Mouse (Mus musculus): ENCODE data around the gene Gatd1.
"Not testable (repeated sequence)": the region's sequence is repeated elsewhere in the genome, so short reads cannot be mapped to it uniquely, and the experiment has no call there.

Gatd1 gene

DNA sequence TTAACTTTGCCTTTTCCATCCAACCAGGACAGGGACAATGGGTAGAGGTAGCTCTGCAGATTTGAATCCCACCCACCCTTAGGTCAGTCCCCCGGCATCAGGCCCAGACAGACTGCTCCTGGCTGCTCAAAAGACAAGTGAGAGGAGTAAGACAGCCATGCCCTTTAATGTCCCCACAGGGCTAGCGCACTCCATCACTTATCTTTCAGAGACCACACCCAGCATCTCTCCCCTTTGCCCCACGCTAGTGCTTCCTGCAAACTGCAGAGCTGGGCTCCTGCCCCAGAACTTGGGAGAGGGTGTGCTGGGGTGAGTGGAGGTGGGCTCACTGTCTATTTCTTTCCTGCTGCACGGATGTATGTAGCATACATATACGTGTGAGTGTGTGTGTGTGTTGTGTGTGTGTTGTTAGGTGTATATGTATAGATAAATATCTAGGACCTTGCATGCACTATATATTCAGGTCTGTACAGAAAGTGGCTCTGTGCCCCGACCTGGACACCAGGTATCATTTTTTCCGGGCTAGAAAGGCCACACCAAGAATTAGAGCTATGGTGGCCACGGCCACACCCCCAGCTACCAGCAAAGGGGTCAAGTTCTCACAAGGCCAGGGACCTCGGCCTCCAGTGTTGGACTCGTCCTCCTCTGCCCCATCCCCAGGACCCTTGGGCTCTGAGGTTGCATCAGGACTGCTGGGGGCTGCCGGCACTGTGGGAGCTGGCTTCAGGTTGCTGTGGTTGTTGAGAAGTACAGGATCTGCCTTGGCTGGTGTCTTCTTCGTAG lies 13.2 kb upstream of the Gatd1 start:
- DNase-seq (ENCODE audit: low spot score), result no peak

DNA sequence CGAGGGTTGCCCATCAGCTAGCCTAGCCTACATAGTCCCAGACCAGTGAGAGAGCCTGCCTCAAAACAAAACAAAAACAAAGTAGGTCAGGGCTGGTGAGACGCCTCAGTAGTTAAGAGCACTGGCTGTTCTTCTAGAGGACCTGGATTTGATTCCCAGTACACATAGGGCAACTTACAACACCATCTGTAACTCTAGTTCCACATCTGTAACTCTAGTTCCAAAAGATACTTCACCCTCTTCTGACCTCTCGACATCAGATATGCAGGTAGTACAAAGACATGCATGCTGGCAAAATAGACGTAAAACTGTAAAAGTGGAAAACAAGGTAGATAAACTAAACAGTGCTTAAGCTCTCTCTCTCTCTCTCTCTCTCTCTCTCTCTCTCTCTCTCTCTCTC lies 9.9 kb upstream of the Gatd1 start:
- no peak for DNase-seq (ENCODE audit: low spot score)

DNA sequence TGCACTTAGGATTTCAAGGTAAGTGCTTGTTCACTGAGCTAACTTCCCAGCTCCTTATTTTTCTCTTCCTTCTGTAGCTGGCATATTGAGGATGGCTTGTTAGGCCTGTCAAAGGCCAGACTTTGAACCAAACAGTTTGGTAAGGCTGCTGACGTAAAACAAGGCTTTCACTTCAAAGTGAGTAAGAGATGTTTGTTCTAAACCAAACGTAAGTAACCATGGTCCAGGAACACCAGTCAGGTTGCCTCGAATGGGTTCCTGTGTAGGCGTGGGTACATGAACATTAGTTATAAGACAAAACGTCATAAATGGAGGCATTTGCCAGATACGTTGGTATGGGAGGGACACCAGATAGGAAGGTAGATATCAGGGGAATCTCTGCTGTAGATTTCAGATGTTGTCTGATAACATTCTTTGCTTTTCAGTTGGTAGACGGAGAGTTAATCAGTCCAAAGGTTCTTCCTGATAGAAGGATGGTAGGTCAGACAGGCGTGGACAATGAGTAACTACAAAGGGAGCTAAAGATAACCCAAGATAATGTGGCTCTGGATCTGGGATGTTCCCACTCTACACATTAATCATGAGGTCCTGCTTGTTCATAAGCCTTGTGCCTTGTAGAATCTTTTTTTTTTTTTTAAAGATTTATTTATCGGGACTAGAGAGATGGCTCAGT lies 6.2 kb upstream of the Gatd1 start:
- no peak for DNase-seq (ENCODE audit: low spot score)

DNA sequence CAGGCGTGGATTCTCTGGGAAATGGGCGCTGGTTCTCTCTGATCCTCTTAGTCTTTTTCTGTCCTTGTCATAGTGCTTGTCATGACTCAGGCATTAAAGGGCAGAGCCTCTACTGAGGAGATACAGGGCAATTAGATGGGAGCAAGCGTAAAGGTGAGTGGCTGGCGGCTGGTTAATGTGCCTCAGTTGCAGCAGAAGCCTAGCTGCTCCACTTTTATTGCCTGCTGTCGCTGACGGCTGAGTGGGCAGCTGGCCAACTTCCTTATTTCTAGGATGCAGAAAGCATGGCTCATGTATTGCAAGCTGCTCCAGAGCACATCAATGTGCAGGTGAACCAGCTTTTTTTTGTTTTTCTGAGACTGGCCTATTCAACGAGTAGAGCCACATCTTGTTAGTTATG lies 5.0 kb upstream of the Gatd1 start:
- DNase-seq (ENCODE audit: low spot score), result no peak

- no peak for DNase-seq (ENCODE audit: low spot score)
Measured at GRCm38 (mm10) chr7:141417731-141418681, 4.1 kb upstream of the Gatd1 start.

- DNase-seq (ENCODE audit: low spot score), result no peak
Measured at GRCm38 (mm10) chr7:141416144-141416841, 2.4 kb upstream of the Gatd1 start.

GRCm38 (mm10) chr7:141413331-141413730 lies 605 bp downstream of the Gatd1 start:
- DNase-seq (ENCODE audit: low spot score), result no peak

DNA sequence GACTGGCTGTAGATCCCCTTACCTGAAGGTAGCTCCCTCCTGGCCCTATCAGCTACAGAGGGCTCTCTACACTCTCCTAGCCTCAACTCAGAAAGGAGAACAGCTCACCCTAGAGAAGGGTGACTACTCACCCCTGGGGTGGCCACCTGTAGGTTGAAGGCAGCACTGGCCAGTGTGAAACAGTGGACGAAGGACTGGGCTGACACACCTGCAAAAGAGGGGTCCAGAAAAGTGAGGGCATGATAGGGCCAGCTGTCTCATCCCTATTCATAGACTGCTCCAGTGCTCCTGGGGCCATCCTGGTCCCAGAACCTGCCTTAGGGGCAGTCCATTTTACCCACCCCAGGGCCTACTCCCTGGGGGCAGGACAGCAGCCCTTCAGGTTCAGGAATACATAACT lies 2.3 kb downstream of the Gatd1 start:
- no peak for DNase-seq (ENCODE audit: low spot score)

DNA sequence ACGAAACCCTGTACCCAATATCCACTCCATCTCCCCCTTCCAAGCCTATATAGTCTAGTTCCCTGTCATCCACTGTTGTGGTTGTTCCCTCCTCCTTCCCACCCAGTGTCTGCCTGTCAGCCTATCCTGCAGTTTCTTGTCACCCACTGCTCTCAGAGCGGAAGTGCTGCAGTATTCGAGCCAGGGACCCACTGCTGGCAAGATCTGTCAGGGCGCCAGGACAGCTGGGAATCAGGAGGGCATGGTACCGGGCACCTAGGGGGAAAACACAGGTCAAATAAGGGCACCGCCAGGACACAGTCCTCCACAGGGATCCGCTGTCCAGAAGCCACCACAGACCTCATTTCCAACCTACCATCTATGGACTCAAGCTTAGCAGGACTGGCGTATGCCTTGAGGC lies 3.3 kb downstream of the Gatd1 start:
- no peak for DNase-seq (ENCODE audit: low spot score)

- peak; percentile 73 for DNase-seq (ENCODE audit: low spot score)
Measured at GRCm38 (mm10) chr7:141408833-141409232, 5.1 kb downstream of the Gatd1 start.

DNA sequence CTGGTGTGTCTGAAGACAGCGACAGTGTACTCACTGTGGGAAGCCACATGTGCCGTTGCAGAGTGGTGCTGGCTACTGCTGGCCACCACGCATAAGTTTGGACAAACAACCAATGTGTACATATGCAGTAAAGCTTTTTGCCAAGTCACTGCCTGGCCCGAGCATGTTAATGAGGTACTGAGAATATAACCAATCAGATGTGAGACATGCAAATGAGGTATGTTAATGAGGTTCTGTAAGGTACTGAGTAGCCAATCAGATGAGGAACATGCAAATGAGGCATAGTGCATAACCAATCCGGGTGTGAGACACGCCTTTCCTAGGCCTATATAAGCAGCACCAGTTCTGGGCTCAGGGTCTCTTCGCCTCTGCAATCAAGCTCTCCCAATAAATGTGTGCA lies 6.3 kb downstream of the Gatd1 start:
- not testable (repeated sequence) for DNase-seq (ENCODE audit: low spot score)

GRCm38 (mm10) chr7:141405466-141405865 lies 8.5 kb downstream of the Gatd1 start:
- no peak for DNase-seq (ENCODE audit: low spot score)

- DNase-seq (ENCODE audit: low spot score), result peak; percentile 61
Measured at GRCm38 (mm10) chr7:141403305-141403704, 10.6 kb downstream of the Gatd1 start.

DNA sequence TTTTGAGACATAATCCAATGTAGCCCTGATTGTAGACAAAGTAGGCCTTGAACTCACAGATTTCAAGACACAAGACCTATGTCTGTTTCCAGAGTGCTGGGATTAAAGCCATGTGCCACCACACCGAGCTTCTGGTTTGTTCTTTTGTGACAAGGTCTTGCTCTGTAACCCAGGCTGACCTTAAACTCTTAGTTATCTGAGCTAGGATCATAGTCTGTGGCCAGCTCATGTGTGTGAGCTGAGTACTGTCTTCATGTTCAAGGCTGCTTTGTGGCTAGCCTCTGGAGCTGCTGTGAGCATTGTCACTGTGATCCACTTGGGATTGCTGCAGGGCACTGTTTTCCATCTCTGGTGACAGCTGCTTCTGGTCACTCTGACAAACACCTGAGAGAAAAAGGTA lies 18.6 kb downstream of the Gatd1 start:
- no peak for DNase-seq (ENCODE audit: low spot score)

DNA sequence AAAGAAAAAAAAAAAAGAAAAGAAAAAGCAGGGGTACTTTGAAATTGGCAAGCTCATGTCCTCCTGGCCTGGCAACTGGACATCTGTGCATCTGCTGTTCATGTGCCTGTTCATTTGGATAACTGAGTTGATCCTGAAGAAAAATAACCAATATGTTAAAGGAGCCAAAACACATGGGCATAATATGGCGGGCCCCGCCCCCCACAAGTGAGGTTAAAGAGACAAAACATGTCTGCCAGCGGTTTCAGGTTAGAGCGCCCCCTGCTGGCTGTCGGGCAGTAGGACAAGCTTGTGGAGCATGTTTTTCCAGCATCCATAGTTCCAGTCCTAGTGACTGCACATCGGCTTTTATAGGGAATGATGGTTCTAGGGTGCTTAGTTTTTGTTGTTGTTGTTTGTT lies 19.2 kb downstream of the Gatd1 start:
- DNase-seq (ENCODE audit: low spot score), result peak; percentile 78

DNA sequence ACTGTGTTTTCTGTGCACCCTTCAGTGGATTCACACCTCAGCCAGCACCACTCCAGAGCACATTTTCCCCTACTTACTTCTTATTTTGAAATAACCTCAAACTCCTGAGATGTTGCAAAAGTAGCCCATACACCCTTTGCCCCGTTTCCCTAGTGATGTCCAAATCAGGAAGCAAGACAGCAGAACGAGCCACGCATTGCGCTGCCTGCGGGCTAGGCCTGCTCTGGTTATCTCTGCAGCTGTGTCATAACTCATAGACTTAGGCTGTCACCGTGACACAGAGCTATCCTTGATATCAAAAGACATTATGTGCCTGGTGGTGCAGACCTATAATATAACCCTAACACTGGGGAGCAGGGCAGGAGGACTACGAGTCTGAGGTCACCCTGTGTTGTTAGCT lies 19.8 kb downstream of the Gatd1 start:
- peak; percentile 41 for DNase-seq (ENCODE audit: low spot score)

DNA sequence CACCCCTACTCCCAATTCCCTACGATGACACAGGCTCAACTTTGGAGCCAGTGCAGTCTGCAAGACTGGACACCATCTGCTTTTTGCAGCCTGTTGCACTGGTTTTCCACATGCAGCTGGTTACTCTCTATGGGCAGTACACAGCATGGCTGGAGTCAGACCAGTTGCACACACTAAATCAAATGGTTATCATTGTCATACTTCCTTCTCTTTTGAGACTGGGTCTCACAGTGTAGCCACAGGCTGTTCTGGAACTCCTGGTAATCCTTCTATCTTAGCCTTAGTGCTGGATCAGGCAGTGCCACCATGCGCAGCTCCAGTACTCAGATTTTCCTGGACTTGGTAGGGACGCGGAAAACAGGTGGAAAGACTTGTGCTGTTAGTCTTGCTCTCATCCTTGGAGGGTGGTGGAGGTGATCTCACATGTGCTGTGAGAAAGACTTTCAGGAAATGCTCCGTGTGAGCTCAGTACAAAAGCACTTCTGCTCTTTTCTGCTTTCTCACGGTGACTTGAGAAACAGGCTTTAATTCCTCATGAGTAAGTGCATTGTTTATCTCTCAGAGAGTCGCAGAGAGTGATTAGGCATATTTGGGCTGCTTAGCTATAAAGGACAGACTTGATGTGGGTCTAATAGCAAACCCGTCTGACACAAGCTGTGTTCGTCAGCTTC lies 21.2 kb downstream of the Gatd1 start:
- DNase-seq (ENCODE audit: low spot score), result peak; percentile 42

DNA sequence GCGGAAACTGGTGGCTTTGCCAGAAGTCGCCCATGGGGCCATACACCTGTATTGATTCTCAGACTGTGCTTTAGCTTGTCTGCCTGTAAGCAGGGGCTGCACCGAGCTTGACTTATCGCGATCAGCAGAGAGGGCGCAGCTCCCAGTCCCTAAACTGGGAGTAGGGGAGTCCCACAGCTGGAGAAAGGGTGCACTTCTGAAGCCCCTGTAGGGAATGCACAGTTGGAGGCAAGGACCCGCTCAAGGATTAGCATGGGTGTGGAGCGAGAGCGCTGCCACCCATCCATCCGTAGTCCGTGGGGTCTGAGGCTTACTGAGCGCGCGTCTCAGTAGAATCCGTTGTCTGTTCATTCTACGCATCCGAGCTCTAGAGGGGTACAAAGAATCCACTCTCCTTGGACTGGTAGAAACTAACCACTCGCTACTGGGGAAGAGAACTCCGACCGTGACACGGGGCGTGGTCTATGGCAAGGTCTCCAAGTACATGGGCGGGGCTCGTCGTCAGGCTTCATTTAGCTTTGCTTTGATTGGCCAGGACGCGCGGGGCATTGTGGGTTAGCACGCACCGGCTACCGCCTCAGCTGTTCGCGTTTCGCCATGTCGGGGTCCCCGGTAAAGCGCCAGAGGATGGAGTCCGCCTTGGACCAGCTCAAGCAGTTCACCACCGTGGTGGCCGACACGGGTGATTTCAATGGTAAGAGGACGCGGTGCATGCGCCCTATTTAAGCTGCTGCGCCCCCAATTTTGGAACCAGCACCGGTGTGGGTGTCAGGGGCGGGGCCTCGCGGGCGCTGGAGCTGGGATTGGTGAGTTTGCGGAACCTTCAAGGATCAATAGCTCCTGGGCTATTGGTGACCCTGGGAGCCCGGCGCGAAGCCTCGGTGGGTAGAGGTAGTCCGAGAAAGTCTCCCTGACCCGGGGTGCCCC lies 22.0 kb downstream of the Gatd1 start, which contains the start of gene Taldo1:
Gene Taldo1, plus strand, starts transcription at position 575 of the 927 bp plus-strand sequence.
- peak; percentile 97 for DNase-seq (ENCODE audit: low spot score)

GRCm38 (mm10) chr7:141390326-141391259 lies 23.3 kb downstream of the Gatd1 start:
- DNase-seq (ENCODE audit: low spot score), result no peak
